Mouse (Mus musculus) kidney, adult 2 months (tissue): Measurements from ENCODE around the gene Rdh16. TPM values are rescaled to one million over a fixed set of nuclear protein-coding genes. Genes with fewer than 3 reads are reported as not detected.
"Not testable (repeated sequence)": the region's sequence is repeated elsewhere in the genome, so short reads cannot be mapped to it uniquely, and the experiment has no call there.

ENCODE experiments used
- DNase-seq: peaks from one replicate; pipeline ENCODE4 v3.0.0; 2021
- H3K27ac ChIP-seq: fragments of 200-500 bp; 2 replicates; pipeline ENCODE4 v1.5.1; 2012; ENCODE audit warnings: low read depth, low read length, control low read depth, inconsistent platforms; ENCODE audit not compliant: insufficient read depth
- H3K27me3 ChIP-seq: fragments of 200-500 bp; replicated peaks from 2 replicates; pipeline ENCODE4 v1.6.1; 2012; ENCODE audit warnings: mild to moderate bottlenecking, moderate library complexity, low read length, inconsistent platforms; ENCODE audit not compliant: control insufficient read depth, insufficient read depth
- H3K36me3 ChIP-seq: fragments of 200-500 bp; 2 replicates; pipeline ENCODE4 v1.6.1; 2012; ENCODE audit warnings: mild to moderate bottlenecking, moderate library complexity, low read length, inconsistent platforms; ENCODE audit not compliant: control insufficient read depth, insufficient read depth
- H3K4me1 ChIP-seq: fragments of 200-500 bp; 2 replicates; pipeline ENCODE4 v1.6.1; 2011; ENCODE audit warnings: low read length; ENCODE audit not compliant: control insufficient read depth, insufficient read depth
- H3K4me3 ChIP-seq: fragments of 200-500 bp; 2 replicates; pipeline ENCODE4 v1.5.1; 2011; ENCODE audit warnings: mild to moderate bottlenecking, low read depth, low read length, control low read depth; ENCODE audit not compliant: insufficient read depth
- CTCF ChIP-seq: fragments of 200-500 bp; conservative IDR thresholded peaks from 2 replicates; pipeline ENCODE4 v1.5.1; 2011; ENCODE audit warnings: low read depth, mild to moderate bottlenecking, control low read depth, low read length, moderate library complexity, mixed read lengths; ENCODE audit not compliant: insufficient read depth, insufficient read length
- POLR2A ChIP-seq: fragments of 200-500 bp; IDR thresholded peaks from one replicate; pipeline ENCODE4 v1.6.1; 2011; ENCODE audit warnings: low read depth, low read length, control low read depth
- WGBS: fragments of 180-500 bp; shearing (Covaris S2); methylation state at CpG from one replicate; pipeline ENCODE4 v1.1.7; 2018; 5-methylcytosine and 5-hydroxymethylcytosine counted together
- polyA plus RNA-seq: library from polyadenylated mRNA; depleted of rRNA; stranded (reverse); fragments of >200 nt; gene quantifications from 2 replicates; pipeline ENCODE4 v1.2.3, GENCODE M21; 2012

The Rdh16 gene
- polyA plus RNA-seq, 1 experiment: 67.5 TPM

DNA sequence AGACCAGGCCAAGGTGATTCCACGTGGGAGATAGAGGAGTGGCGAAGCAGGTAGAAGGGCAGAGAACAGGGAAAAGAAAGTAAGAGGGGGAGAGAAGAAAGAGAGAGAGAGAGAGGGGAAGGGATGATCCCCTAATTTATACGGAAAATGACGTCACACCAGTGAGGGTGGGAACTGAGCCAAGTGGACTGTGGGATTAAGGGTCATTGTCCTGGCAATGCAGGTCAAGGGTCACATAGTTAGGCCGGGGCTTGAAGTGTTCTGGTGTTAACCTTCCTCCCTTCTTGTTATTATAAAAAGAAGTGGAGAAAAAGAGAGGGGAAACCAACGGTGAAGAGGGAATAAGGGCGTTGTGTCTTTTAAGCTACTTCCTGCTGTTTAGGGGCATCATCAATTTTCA lies 3.5 kb downstream of the Rdh16 start:
- no peaks in the 10 kb centered on the region for H3K36me3 ChIP-seq
- TF ChIP-seq CTCF (no peak), POLR2A (no peak)
- no peak overlapping the region for H3K27ac ChIP-seq
- peak; percentile 75 for DNase-seq
- WGBS: 52% methylated on average over 7 of the region's 7 CpGs
- no peaks in the 10 kb centered on the region for H3K27me3 ChIP-seq
- peaks cover 8% of the 10 kb centered on the region; the same call in 1 of the 2 replicates for H3K4me1 ChIP-seq
- no peak overlapping the region for H3K4me3 ChIP-seq

DNA sequence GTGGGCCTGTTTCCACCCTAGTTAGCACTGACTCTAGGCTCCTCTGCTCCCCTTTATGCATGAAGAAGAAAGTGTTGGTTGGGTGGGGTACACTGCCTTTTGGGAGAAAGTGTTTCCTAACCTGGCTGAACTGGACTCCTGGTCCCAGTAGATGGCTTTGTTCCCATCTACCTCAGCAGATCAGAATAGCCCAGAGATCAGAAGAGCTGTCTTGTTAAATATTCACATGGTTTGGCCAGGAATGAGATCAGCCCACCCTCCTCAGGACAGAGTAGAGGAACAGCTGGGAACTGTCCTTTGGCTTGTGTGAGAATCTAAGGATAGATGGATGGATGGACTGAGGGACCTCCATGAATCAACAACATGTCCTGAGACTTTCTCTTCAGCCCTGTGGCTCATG lies 14.9 kb downstream of the Rdh16 start:
- Histone ChIP-seq H3K4me3 (no peak overlapping the region), H3K36me3 (no peaks in the 10 kb centered on the region), H3K27me3 (no peaks in the 10 kb centered on the region), H3K4me1 (peaks cover 20% of the 10 kb centered on the region), H3K27ac (no peak overlapping the region)
- peak; percentile 73 for DNase-seq
- TF ChIP-seq CTCF (no peak), POLR2A (no peak)

DNA sequence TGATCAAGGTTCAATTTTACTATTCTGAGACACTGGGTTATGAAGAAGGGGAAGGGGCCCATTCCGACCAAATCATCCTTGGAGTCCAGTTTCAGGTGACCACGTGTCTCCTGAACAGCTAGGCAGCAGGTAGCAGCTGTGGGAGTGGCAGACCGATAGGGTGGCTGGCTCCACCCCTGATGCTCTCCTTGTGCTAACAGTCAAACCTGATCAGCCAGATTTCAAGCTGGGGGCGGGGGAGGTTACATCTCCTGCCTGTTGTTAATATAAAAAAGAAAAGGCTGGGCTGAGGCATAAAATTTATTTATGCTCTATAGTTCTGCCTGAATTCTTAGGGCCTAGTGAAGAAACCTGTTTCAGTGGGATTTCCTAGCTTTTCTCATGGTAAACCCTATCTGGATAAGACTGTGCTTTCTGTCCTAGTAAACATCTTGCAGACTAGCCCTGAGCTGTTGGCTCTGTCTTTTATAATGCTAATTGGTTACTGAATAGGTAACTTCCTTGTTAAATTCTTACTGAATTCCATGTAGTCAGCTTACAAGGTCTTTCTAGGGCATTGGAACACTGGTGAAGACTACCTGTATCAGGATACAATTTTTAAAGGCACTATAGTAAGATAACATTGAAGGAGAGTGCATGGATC lies 16.4 kb downstream of the Rdh16 start:
- Histone ChIP-seq H3K27ac (peak overlapping the region; percentile 71), H3K4me1 (peaks cover 20% of the 10 kb centered on the region)
- not testable (repeated sequence) for H3K27me3 ChIP-seq, H3K4me3 ChIP-seq, H3K36me3 ChIP-seq
- WGBS: 43% methylated on average over 4 of the region's 4 CpGs
- peak; percentile 62 for DNase-seq

DNA sequence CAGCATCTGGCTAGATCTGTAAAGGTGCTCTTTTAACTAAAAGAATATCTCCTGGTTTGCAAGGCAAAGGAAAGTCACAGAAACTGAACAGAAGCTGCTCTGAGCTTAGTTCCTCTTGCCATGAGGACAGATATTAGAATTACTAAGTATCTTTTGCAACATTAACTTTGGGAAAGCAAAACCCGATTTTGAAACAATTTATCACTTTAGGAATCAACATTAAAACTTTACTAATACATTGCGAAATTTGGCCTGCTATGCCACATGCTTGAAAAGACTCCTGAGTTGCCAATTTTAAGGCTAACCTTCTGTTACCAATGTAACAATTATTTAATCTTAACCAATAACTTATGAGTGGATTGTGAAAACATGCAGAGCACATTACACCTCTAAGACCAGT lies 20.9 kb downstream of the Rdh16 start:
- not testable (repeated sequence) for H3K27ac ChIP-seq, H3K4me3 ChIP-seq, DNase-seq, H3K4me1 ChIP-seq, H3K27me3 ChIP-seq, H3K36me3 ChIP-seq
- WGBS: 86% methylated on average over 2 of the region's 2 CpGs

DNA sequence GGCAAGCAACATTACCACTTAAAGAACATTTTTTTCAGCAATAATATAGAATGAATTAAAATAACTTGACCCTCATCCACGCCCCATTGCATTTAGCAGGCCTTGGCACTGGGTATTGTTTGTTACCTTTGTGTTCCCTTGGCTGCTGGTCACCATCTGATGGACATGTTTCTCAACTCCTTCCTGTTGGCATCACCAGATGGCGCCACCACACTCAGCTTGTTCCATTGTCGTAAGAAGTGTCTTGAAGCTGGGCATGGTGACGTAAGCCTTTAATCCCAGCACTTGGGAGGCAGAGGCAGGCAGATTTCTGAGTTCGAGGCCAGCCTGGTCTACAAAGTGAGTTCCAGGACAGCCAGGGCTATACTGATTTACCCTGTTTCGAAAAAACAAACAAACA lies 24.4 kb downstream of the Rdh16 start:
- no peaks in the 10 kb centered on the region for H3K4me1 ChIP-seq
- no peak overlapping the region for H3K27ac ChIP-seq
- 70% methylated on average over 6 of the region's 6 CpGs for WGBS
- no peaks in the 10 kb centered on the region for H3K36me3 ChIP-seq
- DNase-seq: peak; percentile 60
- TF ChIP-seq POLR2A (no peak), CTCF (peak; percentile 83)
- no peak overlapping the region for H3K4me3 ChIP-seq
- H3K27me3 ChIP-seq: no peaks in the 10 kb centered on the region

DNA sequence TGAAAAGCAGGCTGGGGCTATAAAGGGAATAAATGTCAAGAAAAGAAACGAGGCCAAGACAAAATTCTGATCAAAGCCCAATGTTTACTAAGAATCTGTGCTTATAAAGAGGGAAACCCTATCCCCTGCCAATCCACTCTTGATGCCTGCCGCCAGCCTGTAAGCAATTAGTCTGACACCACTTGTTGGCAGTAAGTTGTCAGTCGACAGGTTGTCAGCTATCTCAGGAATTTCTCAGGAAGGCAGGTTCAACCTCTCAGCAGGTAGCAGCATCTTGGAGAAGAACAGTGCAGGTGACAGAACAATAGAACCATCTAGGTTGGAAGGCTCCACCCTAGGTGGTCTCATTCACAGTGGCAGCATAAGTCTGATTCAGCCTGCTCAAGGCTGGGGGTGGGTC lies 28.2 kb downstream of the Rdh16 start:
- TF ChIP-seq CTCF (no peak), POLR2A (no peak)
- Histone ChIP-seq H3K27ac (no peak overlapping the region), H3K36me3 (no peaks in the 10 kb centered on the region), H3K4me1 (peaks cover 2% of the 10 kb centered on the region; the same call in 1 of the 2 replicates), H3K4me3 (no peak overlapping the region), H3K27me3 (no peaks in the 10 kb centered on the region)
- DNase-seq: no peak
- WGBS: 76% methylated on average over 3 of the region's 3 CpGs

DNA sequence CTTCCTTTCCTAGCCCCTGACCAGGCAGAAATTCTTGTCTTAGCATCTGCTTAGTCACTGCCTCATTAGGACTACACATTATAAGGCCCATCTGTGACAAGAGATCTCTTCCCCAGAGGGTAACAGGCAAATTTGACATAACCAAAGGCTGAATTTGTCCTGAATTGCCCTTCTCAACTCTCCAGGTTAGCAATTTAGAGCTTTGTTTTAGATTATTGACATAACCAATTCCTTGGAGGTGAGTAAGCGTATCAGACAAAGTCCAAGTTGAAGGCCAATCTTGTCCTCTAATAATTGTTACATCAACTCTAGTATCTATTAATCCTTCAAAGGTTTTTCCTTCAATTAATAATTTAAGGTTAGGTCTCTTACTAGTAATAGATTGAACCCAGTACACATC lies 33.2 kb downstream of the Rdh16 start:
- peak; percentile 80 for DNase-seq
- H3K36me3 ChIP-seq, H3K27me3 ChIP-seq, H3K4me3 ChIP-seq: not testable (repeated sequence)
- Histone ChIP-seq H3K4me1 (peaks cover 13% of the 10 kb centered on the region), H3K27ac (peak overlapping the region; percentile 64; the same call in 1 of the 2 replicates)
- WGBS: 69% methylated on average over 1 of the region's 1 CpGs

DNA sequence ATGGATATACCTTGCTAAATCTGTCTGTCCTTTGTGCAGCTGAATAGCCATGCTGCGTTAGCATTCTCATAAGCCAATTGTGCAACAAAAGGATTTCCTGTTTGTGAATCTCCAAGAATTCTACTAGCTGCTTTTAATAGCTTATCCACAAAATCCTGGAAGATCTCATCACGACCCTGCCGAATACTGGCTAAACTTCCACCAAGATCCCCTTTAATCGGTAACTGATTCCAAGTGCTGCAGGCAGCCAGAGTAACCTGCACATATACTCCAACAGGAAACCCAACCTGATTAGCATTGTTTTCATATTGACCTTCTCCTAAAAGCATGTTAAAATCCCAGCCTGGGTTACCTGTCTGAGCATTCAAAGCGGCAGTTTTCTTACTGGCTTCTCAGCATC lies 34.3 kb downstream of the Rdh16 start:
- WGBS: 14% methylated on average over 5 of the region's 5 CpGs
- H3K4me1 ChIP-seq: peaks cover 13% of the 10 kb centered on the region
- H3K27ac ChIP-seq: peak overlapping the region; percentile 4; the same call in 1 of the 2 replicates
- DNase-seq: peak; percentile 91
- no peak overlapping the region for H3K4me3 ChIP-seq
- no peaks in the 10 kb centered on the region for H3K27me3 ChIP-seq
- TF ChIP-seq CTCF: no peak
- TF ChIP-seq POLR2A: no peak
- no peaks in the 10 kb centered on the region for H3K36me3 ChIP-seq

DNA sequence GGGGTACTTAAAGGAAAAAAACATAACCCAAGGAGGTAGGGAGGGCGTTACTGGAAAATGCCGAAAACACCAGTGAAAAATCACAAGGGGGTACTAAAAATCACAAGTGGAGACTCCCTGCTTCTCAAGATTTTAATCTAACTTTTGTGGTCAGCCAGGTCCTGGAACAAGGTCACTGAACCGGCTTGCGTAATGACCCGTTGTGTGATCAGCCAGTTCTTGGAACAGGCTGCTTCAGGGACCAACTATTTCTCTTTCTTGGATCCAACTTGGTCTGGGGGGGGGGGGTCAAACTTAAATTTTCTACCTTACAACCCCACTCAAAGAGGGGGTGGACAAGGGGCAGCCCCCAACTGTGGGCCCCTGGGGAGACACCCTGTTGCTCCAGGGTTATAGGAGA lies 36.8 kb downstream of the Rdh16 start:
- DNase-seq: peak; percentile 89
- not testable (repeated sequence) for H3K27me3 ChIP-seq, H3K36me3 ChIP-seq, H3K4me3 ChIP-seq, H3K27ac ChIP-seq
- WGBS: 64% methylated on average over 5 of the region's 5 CpGs
- peaks cover 13% of the 10 kb centered on the region for H3K4me1 ChIP-seq
